Mouse (Mus musculus) lung, embryonic 14.5 days (tissue): ENCODE measurements at regions not wholly inside any gene's neighbourhood (a gene's known extent, or its start where the extent isn't known, plus 50 kb on each side); places are given as distances from the start of the nearest gene placed in this dataset.

Experiments
- ATAC-seq: fragments of 200-750 bp; cut with Nextera tagmentation; 2 replicates; pipeline ENCODE4 v1.8.0; 2017; ENCODE audit warnings: mild to moderate bottlenecking, moderate TSS enrichment, moderate library complexity; ENCODE audit not compliant: insufficient read depth
- DNase-seq: peaks from one replicate; pipeline ENCODE4 v3.0.0-alpha.2; 2015
- H3K27ac ChIP-seq: fragments of 300-500 bp; sonication (generic); 2 replicates; pipeline ENCODE4 v1.5.1; 2014; ENCODE audit warnings: low read depth, mild to moderate bottlenecking, moderate library complexity
- H3K27me3 ChIP-seq: fragments of 300-500 bp; sonication (generic); 2 replicates; pipeline ENCODE4 v1.6.1; 2014; ENCODE audit warnings: low read length, control low read depth; ENCODE audit not compliant: insufficient read depth
- H3K36me3 ChIP-seq: fragments of 300-500 bp; sonication (generic); 2 replicates; pipeline ENCODE4 v1.6.1; 2014; ENCODE audit warnings: control low read depth; ENCODE audit not compliant: insufficient read depth
- H3K4me1 ChIP-seq: fragments of 300-500 bp; sonication (generic); 2 replicates; pipeline ENCODE4 v1.6.1; 2014; ENCODE audit warnings: antibody characterized with exemption, control low read depth; ENCODE audit not compliant: insufficient read depth
- H3K4me2 ChIP-seq: fragments of 300-500 bp; sonication (generic); 2 replicates; pipeline ENCODE4 v1.6.1; 2014; ENCODE audit warnings: mild to moderate bottlenecking
- H3K4me3 ChIP-seq: fragments of 300-500 bp; sonication (generic); 2 replicates; pipeline ENCODE4 v1.5.1; 2014; ENCODE audit warnings: low read depth, low read length
- H3K9ac ChIP-seq: fragments of 300-500 bp; sonication (generic); 2 replicates; pipeline ENCODE4 v1.6.1; 2014
- H3K9me3 ChIP-seq: fragments of 300-500 bp; sonication (generic); 2 replicates; pipeline ENCODE4 v1.6.1; 2016; ENCODE audit warnings: low read depth, low read length, control low read depth
- CTCF ChIP-seq: IDR thresholded peaks from 2 replicates; pipeline ENCODE4 v1.5.1; 2016; ENCODE audit warnings: antibody characterized with exemption, low read depth
- WGBS: fragments of 180-500 bp; shearing (Covaris S2); extraction: QIAGEN DNeasy Blood & Tissue Kit; methylation state at CpG from one replicate; pipeline ENCODE4 v1.1.7; 2014; 5-methylcytosine and 5-hydroxymethylcytosine counted together

- Histone ChIP-seq H3K27ac (no peak overlapping the region), H3K9ac (no peak overlapping the region), H3K9me3 (no peaks in the 10 kb centered on the region), H3K27me3 (no peaks in the 10 kb centered on the region), H3K4me2 (no peak overlapping the region), H3K4me3 (no peak overlapping the region), H3K4me1 (no peaks in the 10 kb centered on the region), H3K36me3 (no peaks in the 10 kb centered on the region)
- DNase-seq = peak; percentile 47
- no peak; the same call in 1 of the 2 replicates for ATAC-seq
- peak; percentile 61 for TF ChIP-seq CTCF
- 24% methylated on average over 10 of the region's 10 CpGs for WGBS
Measured at GRCm38 (mm10) chrX:11591391-11592187, 264.0 kb downstream of the H2al1j start.

DNA sequence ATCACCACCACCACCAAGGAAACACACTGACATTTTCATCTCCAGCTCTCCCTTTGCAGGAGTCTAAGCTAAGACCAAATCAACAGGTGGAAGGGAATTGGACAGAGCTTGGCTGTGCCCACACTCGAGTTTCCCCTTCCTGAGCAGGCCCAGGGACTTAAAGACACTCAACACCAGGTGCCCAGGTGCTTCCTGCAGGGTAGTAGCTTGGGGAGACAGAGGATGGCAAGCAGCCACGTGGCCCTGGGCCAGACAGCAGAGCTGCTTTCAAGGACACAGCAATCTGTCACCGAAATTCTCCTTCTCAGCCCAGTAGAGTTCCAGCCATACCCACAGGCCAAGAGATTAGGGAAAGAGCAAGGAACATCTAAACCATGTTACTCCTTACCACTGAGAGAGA lies 266.9 kb downstream of the H2al1j start:
- DNase-seq (peak; percentile 38), ATAC-seq (no peak)
- Histone ChIP-seq H3K36me3 (no peaks in the 10 kb centered on the region), H3K9me3 (no peaks in the 10 kb centered on the region), H3K4me3 (no peak overlapping the region), H3K9ac (no peak overlapping the region), H3K27me3 (no peaks in the 10 kb centered on the region), H3K4me2 (no peak overlapping the region), H3K4me1 (no peaks in the 10 kb centered on the region), H3K27ac (no peak overlapping the region)
- 37% methylated on average over 3 of the region's 3 CpGs for WGBS
- TF ChIP-seq CTCF = no peak

DNA sequence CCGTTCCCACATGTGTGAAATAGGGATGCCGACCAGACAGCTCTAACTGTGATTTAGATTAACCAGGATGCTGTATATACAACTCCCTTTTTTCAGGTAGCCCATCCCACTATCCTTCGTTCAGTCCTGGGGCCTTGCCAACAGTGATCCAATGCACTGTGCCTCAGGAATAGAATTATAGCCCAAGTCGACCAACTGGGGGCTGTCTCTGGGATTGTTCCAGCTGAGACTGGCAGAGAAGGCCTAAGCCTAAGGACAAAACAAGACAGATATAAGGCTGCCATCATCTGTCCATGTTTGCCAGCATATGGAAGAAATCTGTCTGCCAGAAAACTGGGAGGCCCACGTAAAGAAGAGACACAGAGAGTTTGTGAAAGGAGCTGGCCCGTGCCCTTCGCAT lies 269.9 kb downstream of the H2al1j start:
- 65% methylated on average over 7 of the region's 7 CpGs for WGBS
- Histone ChIP-seq H3K9me3 (no peaks in the 10 kb centered on the region), H3K9ac (no peak overlapping the region), H3K4me1 (no peaks in the 10 kb centered on the region), H3K4me2 (no peak overlapping the region), H3K27ac (no peak overlapping the region), H3K36me3 (no peaks in the 10 kb centered on the region), H3K4me3 (no peak overlapping the region), H3K27me3 (no peaks in the 10 kb centered on the region)
- TF ChIP-seq CTCF = no peak
- no peak for DNase-seq
- ATAC-seq = no peak

DNA sequence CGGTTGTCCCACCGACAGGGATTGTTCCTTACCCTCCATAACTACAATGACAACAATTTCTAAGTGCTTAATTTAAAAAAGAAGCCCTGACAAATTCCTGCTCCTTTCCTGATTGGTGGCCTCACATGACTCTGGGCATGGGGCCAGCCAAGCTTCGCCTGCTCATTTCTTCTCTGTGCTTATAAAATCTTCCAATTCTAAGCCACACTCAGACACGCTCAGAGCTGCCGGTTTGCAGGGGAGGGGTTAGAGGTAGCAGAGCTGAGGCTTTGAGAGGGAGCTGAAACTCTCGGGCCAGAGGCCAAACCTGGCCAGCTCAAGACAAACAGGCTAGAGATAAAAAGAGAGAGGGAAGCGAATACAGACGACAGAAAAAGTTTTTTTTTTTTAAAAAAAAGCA lies 286.6 kb downstream of the H2al1j start:
- Histone ChIP-seq H3K4me3 (no peak overlapping the region), H3K36me3 (no peaks in the 10 kb centered on the region), H3K4me2 (0 out of 2 replicates have a peak overlapping the region, but pooled peaks have one; percentile 7), H3K9me3 (no peaks in the 10 kb centered on the region), H3K27me3 (no peaks in the 10 kb centered on the region), H3K27ac (no peak overlapping the region), H3K9ac (no peak overlapping the region), H3K4me1 (no peaks in the 10 kb centered on the region)
- 21% methylated on average over 8 of the region's 8 CpGs for WGBS
- peak; percentile 90 for DNase-seq
- TF ChIP-seq CTCF = no peak
- peak; percentile 75; the same call in 1 of the 2 replicates for ATAC-seq

DNA sequence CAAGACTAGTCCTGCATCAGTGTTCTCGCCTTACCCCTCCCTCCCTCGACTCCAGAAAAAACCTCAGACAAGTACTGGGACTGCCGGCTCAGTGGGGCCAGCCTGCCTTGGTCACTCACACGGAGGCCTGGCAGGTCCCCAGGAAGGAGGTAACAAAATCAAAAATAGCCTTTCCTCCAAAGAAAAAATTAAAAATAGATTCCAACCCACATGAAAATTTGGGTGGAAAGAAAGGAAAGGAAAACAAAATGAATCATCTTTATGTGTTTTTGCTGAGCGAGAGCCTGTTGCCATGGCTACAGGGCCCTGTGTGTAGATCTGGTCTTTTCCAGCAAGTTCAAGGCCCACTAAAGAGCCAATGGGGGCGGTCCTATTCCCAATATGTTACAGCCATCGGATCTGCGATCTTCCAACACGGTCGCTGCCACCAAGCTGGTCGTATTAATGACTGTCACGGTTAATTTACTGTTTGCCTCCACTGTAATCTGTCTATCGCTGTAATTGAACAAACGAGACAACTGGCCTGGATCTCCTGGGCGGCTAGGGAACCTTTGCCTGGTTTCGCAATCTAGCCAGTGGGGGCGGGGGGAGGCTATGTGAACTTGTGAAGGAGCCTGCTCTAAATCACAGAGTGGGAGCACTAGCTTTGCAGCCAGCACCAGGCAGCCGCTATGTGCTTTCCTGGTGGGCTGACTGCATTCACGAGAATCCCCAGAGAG lies 293.6 kb downstream of the H2al1j start:
- WGBS = 37% methylated on average over 19 of the region's 19 CpGs
- ATAC-seq (peak; percentile 85; the same call in 1 of the 2 replicates), DNase-seq (peak; percentile 78)
- Histone ChIP-seq H3K9me3 (no peaks in the 10 kb centered on the region), H3K9ac (no peak overlapping the region), H3K4me3 (no peak overlapping the region), H3K4me2 (0 out of 2 replicates have a peak overlapping the region, but pooled peaks have one; percentile 25), H3K36me3 (no peaks in the 10 kb centered on the region), H3K27ac (peak overlapping the region; percentile 63), H3K4me1 (no peaks in the 10 kb centered on the region), H3K27me3 (no peaks in the 10 kb centered on the region)
- TF ChIP-seq CTCF = no peak

- DNase-seq (no peak), ATAC-seq (no peak)
- WGBS = 41% methylated on average over 10 of the region's 10 CpGs
- Histone ChIP-seq H3K36me3 (no peaks in the 10 kb centered on the region), H3K4me2 (no peak overlapping the region), H3K27me3 (no peaks in the 10 kb centered on the region), H3K9me3 (no peaks in the 10 kb centered on the region), H3K4me1 (no peaks in the 10 kb centered on the region), H3K9ac (no peak overlapping the region), H3K4me3 (no peak overlapping the region), H3K27ac (no peak overlapping the region)
- TF ChIP-seq CTCF = no peak
Measured at GRCm38 (mm10) chrX:11626274-11626878, 298.8 kb downstream of the H2al1j start.

- 53% methylated on average over 2 of the region's 2 CpGs for WGBS
- Histone ChIP-seq H3K27me3 (no peaks in the 10 kb centered on the region), H3K4me1 (no peaks in the 10 kb centered on the region), H3K4me2 (no peak overlapping the region), H3K27ac (no peak overlapping the region), H3K36me3 (no peaks in the 10 kb centered on the region), H3K9me3 (no peaks in the 10 kb centered on the region), H3K4me3 (no peak overlapping the region), H3K9ac (no peak overlapping the region)
- DNase-seq = no peak
- TF ChIP-seq CTCF = no peak
- no peak for ATAC-seq
Measured at GRCm38 (mm10) chrX:11629362-11629761, 301.7 kb downstream of the H2al1j start.
